Mouse (Mus musculus) G1E (cell line): ENCODE data around the gene Olfr316.
"Not testable (repeated sequence)": the region's sequence is repeated elsewhere in the genome, so short reads cannot be mapped to it uniquely, and the experiment has no call there.

ENCODE experiments used
- CTCF ChIP-seq: IDR thresholded peaks from 2 replicates; pipeline ENCODE4 v1.5.1; 2012; ENCODE audit warnings: low read depth, low read length, inconsistent platforms, mixed read lengths
- TAL1 ChIP-seq: conservative IDR thresholded peaks from 2 replicates; pipeline ENCODE4 v1.6.1; 2012; ENCODE audit warnings: low read depth, low read length, inconsistent platforms, mixed read lengths

- not testable (repeated sequence) for TF ChIP-seq CTCF, TAL1
These were observed 24.5 kb upstream of the Olfr316 start for GRCm38 (mm10) chr11:58727896-58728650.
